Mouse (Mus musculus): Measurements from ENCODE around the gene 6430571L13Rik. TPM values are rescaled to one million over a fixed set of nuclear protein-coding genes. Genes with fewer than 3 reads are reported as not detected.
A peak's percentile ranks its signal among the peaks of the same experiment; 100 is the strongest.

6430571L13Rik gene
- 0.74 and 1.2 TPM in 2 replicates for polyA plus RNA-seq (2016; fragmentation: Nextera tagmentation; extraction: Ambion mirVana)

DNA sequence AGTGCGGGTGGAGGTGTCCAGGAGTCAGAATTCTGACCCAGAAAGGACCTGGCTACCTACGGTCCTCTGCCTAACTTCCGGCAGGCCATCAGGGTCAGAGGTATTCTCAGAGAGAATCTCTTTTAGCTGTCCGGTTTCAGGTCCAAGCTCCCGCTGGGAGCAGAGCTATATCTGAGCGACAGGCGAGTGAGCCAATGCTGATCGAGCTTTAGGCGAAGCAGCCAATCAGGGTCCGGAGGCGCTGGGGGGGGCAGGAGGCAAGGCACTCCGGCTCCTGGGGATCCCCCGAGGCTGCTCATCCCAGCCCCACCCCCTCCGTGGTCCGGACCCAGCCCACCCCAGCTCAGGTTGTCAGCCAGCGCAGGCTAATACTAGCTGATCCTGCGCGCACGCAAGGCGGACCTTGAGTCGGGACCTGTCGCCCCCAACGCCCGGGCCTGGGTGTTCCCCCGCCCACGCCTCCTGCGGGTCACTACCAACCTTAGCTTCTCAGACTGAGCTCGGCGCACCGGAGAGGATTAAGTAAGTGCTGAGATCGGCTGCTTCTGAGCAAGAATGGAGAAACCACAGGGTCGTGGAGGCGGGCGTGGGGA is at the start of gene 6430571L13Rik:
6430571L13Rik (plus strand) TSS at position 336 of the 593 bp plus-strand sequence.
- H3K27ac ChIP-seq, result peak within 1 kb of the TSS; percentile 82
- peaks cover 17% of the 10 kb centered on the region for H3K4me1 ChIP-seq
- no peaks in the 10 kb centered on the region for H3K9me3 ChIP-seq
- H3K4me3 ChIP-seq, result peak within 1 kb of the TSS; percentile 82
- H3K36me3 ChIP-seq, result no peaks in the 10 kb centered on the region
- WGBS, result under 1% methylated on average over 34 of the region's 34 CpGs
- peak; percentile 95 for DNase-seq (ENCODE audit: low spot score)
- H3K27me3 ChIP-seq (ENCODE audit: insufficient read depth, poor library complexity, severe bottlenecking), result peaks cover 34% of the 10 kb centered on the region

DNA sequence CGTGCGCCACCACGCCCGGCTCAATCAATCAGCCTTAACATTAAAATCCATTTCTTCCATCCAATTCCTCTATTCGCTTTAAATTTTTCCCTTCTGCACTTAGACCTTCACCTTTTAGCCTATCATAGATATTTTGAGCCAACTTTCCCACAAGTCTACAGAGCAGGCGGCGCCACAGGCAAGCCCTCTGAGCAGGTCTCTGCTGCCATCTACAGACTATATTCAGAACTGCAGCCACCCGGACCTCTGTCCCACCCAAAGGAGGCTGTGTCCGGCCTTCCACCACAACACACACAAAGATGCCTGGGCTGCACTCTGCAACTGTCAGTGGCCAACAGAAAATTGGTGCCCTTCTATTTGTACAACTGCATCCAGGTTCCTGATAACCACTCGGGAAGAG is 49.5 kb upstream of the 6430571L13Rik start:
- no peaks in the 10 kb centered on the region for H3K9me3 ChIP-seq
- peaks cover 28% of the 10 kb centered on the region for H3K27me3 ChIP-seq (ENCODE audit: insufficient read depth, poor library complexity, severe bottlenecking)
- H3K4me3 ChIP-seq, result no peak overlapping the region
- no peak overlapping the region for H3K27ac ChIP-seq
- 24% methylated on average over 10 of the region's 10 CpGs for WGBS
- DNase-seq (ENCODE audit: low spot score), result peak; percentile 89
- H3K4me1 ChIP-seq, result peaks cover 36% of the 10 kb centered on the region
- no peaks in the 10 kb centered on the region for H3K36me3 ChIP-seq

DNA sequence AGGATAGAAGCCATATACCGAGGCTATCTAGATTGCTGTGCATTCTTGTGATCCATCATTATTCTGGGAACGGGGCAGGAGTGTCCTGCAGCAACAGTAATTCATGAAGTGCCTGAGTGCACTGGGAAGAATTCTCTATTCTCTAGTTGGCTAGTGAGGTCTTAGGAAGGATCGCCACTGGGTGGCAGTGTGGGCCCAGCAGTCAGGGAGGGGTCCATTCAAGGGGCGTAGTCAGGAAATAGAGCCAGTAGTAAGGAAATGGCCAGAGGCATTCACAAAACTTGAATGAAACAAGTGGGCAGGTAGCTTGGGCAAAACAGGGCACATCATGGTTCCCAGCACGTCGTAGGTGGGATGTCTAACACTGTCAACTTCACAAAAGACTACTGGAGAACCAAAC is 46.2 kb upstream of the 6430571L13Rik start:
- WGBS, result 5% methylated on average over 6 of the region's 6 CpGs
- Histone ChIP-seq H3K27me3 (ENCODE audit: insufficient read depth, poor library complexity, severe bottlenecking) (peaks cover 15% of the 10 kb centered on the region), H3K9me3 (no peaks in the 10 kb centered on the region), H3K4me1 (peaks cover 47% of the 10 kb centered on the region), H3K4me3 (no peak overlapping the region), H3K36me3 (no peaks in the 10 kb centered on the region), H3K27ac (no peak overlapping the region)
- peak; percentile 89 for DNase-seq (ENCODE audit: low spot score)

DNA sequence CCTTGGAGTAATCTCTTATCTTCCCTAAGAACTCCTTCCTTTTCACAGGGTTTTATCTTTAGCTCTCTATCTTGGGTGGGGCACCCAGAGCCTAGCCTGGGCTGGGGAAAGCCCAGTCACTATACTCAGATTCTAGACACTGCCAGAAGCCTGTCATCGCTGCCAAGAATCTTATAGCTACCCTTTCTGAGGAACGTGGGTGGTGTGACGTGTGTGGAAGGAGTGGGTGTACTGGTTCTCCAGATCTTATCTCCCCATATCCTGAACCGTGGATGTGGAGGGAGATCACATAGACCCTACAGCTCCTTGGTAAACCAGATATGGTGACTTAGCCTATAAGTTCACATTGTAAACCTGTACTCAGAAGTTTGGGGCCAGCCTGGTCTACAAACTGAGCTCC is 44.8 kb upstream of the 6430571L13Rik start:
- H3K27me3 ChIP-seq (ENCODE audit: insufficient read depth, poor library complexity, severe bottlenecking), result peaks cover 15% of the 10 kb centered on the region
- 35% methylated on average over 4 of the region's 4 CpGs for WGBS
- H3K36me3 ChIP-seq, result peaks cover 4% of the 10 kb centered on the region
- DNase-seq (ENCODE audit: low spot score), result no peak
- peak overlapping the region; percentile 80 for H3K4me3 ChIP-seq
- no peaks in the 10 kb centered on the region for H3K9me3 ChIP-seq
- H3K4me1 ChIP-seq, result peaks cover 43% of the 10 kb centered on the region
- peak overlapping the region; percentile 90; the same call in 1 of the 2 replicates for H3K27ac ChIP-seq

DNA sequence AAGGTAGTCTGAATTCAATTTTAAA is 44.6 kb upstream of the 6430571L13Rik start, which contains the start of gene Cish:
Cish (plus strand) TSS at position 11 of the 25 bp plus-strand sequence.
- peaks cover 45% of the 10 kb centered on the region for H3K4me1 ChIP-seq
- peaks cover 15% of the 10 kb centered on the region for H3K27me3 ChIP-seq (ENCODE audit: insufficient read depth, poor library complexity, severe bottlenecking)
- no peak for DNase-seq (ENCODE audit: low spot score)
- peak within 1 kb of the TSS; percentile 80 for H3K4me3 ChIP-seq
- peak within 1 kb of the TSS; percentile 90 for H3K27ac ChIP-seq
- no peaks in the 10 kb centered on the region for H3K9me3 ChIP-seq
- H3K36me3 ChIP-seq, result peaks cover 6% of the 10 kb centered on the region

DNA sequence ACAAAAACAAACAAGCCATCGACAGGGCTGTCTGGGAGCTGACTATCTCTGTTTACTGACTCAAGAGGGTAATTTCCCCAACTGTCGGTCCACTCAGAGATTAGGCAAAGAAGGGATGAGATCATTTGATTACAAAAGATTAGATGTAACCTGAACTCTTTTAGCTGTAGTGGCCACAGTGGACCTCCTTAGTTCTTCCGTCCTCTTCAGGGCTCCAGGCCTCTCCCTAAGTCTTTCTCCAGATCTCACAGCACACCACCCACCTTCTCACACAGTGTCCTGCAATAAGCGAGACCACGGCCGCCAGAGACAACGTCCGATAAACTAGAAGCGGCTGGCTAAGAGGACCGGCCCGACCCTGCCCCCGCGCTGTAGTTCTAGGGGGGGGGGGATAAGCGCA is 44.4 kb upstream of the 6430571L13Rik start:
- H3K9me3 ChIP-seq, result no peaks in the 10 kb centered on the region
- H3K4me3 ChIP-seq, result peak overlapping the region; percentile 80
- H3K27me3 ChIP-seq (ENCODE audit: insufficient read depth, poor library complexity, severe bottlenecking), result peaks cover 15% of the 10 kb centered on the region
- DNase-seq (ENCODE audit: low spot score), result no peak
- peak overlapping the region; percentile 90 for H3K27ac ChIP-seq
- peaks cover 8% of the 10 kb centered on the region for H3K36me3 ChIP-seq
- 3% methylated on average over 14 of the region's 14 CpGs for WGBS
- H3K4me1 ChIP-seq, result peaks cover 47% of the 10 kb centered on the region

DNA sequence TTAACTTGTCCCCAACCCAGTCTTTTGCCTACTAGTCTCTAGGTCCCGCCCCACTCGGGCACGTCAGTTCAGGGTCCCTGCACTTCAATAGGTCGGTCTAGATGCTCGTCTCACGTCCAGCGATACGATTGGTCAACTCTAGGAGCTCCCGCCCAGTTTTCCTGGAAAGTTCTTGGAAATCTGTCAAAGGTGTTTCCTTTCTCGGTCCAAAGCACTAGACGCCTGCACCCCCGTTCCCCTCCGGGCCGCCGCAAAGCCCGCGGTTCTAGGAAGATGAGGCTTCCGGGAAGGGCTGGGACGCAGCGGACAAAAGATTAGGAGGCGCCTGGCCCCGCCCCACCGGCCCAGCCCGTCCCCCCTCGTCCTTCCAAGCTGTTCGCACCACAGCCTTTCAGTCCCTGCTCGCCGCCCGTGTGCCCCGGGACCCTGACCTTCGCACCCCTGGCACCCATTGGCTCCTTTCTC is 43.9 kb upstream of the 6430571L13Rik start:
- peak overlapping the region; percentile 80 for H3K4me3 ChIP-seq
- H3K27me3 ChIP-seq (ENCODE audit: insufficient read depth, poor library complexity, severe bottlenecking), result peaks cover 15% of the 10 kb centered on the region
- no peaks in the 10 kb centered on the region for H3K9me3 ChIP-seq
- peak overlapping the region; percentile 90 for H3K27ac ChIP-seq
- DNase-seq (ENCODE audit: low spot score), result peak; percentile 97
- under 1% methylated on average over 31 of the region's 31 CpGs for WGBS
- H3K36me3 ChIP-seq, result peaks cover 13% of the 10 kb centered on the region
- H3K4me1 ChIP-seq, result peaks cover 52% of the 10 kb centered on the region

DNA sequence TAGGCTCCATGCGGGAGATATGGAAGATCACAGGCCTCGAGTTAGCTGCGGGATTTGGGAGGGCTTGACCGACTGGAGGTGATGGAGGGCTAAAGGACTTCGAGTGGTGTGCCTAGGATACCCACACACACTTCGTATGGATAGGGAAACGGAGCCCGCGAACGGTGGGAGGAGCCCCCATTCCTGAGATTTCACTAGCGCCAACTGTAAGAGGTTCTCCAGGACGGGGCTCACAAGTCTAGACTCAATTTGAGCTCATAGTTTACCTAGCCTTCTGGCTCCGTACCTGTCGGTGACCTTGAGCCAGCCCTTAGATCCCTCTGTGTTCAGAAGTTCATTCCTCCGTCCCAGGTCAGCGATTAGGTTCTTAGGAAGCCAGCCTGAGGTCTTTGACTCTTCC is 43.3 kb upstream of the 6430571L13Rik start:
- peaks cover 18% of the 10 kb centered on the region for H3K36me3 ChIP-seq
- H3K9me3 ChIP-seq, result no peaks in the 10 kb centered on the region
- WGBS, result 8% methylated on average over 16 of the region's 16 CpGs
- peaks cover 56% of the 10 kb centered on the region for H3K4me1 ChIP-seq
- peak overlapping the region; percentile 80 for H3K4me3 ChIP-seq
- peak overlapping the region; percentile 90 for H3K27ac ChIP-seq
- no peak for DNase-seq (ENCODE audit: low spot score)
- H3K27me3 ChIP-seq (ENCODE audit: insufficient read depth, poor library complexity, severe bottlenecking), result peaks cover 15% of the 10 kb centered on the region

DNA sequence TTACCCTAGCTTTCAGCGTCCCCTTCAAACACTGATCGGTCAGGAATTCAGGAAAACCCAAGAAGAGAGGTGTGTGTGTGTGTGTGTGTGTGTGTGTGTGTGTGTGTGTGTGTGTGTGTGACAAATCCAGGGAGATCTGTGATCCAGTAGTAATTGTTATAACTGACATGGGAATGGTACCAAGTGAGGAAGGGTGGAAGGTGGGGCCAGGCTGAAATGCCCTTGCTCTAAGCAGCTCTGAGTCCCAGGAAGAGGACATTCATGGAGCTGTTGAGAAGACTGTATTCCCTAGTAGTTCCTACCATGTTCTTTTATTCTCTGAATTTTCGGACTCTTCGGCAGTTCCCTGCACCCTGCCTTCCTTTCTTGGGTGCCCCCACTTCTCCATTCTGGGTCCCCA is 42.7 kb upstream of the 6430571L13Rik start:
- 75% methylated on average over 4 of the region's 4 CpGs for WGBS
- H3K36me3 ChIP-seq, result peaks cover 20% of the 10 kb centered on the region
- peaks cover 11% of the 10 kb centered on the region for H3K27me3 ChIP-seq (ENCODE audit: insufficient read depth, poor library complexity, severe bottlenecking)
- H3K4me1 ChIP-seq, result peaks cover 59% of the 10 kb centered on the region
- H3K27ac ChIP-seq, result peak overlapping the region; percentile 90
- DNase-seq (ENCODE audit: low spot score), result no peak
- H3K4me3 ChIP-seq, result peak overlapping the region; percentile 80
- no peaks in the 10 kb centered on the region for H3K9me3 ChIP-seq

DNA sequence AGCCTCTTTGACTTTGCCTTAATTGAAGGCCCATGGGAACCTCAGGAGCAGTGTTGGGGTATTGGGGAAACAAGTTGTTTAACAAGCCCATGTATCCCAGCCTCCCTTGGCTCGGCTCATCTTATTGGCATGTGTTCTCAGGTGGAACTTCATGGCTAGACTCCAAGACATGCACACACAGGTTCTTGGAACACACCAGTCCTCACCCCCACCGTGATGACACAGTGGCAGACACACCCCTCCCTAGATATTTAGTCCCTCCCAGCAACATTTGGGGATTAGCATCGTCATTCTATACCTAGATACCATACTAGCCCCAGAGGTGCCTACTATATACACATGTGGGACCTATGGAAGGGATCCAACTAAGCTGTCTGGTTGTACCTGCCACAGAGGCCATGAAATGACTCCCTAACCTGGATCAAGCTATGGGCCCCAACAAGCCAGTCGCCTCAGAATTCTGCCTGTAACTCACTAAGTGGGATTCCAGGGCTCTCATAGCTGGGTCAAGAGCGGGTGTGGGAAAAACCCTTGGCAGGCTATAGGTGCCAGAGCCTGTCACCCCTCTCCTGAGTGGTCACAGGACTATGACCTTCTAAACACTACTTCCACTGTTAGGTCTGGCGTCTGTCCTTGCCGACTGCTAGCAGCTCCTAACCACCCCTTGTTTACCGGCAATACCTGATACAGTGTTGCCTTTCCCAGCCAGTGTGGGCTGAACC is 42.2 kb upstream of the 6430571L13Rik start:
- Histone ChIP-seq H3K9me3 (no peaks in the 10 kb centered on the region), H3K27me3 (ENCODE audit: insufficient read depth, poor library complexity, severe bottlenecking) (peaks cover 5% of the 10 kb centered on the region; the same call in 1 of the 2 replicates), H3K27ac (peak overlapping the region; percentile 90; the same call in 1 of the 2 replicates), H3K4me3 (peak overlapping the region; percentile 80), H3K4me1 (peaks cover 61% of the 10 kb centered on the region), H3K36me3 (peaks cover 20% of the 10 kb centered on the region)
- whole genome bisulfite sequencing, result 63% methylated on average over 8 of the region's 8 CpGs
- DNase-seq (ENCODE audit: low spot score), result no peak

DNA sequence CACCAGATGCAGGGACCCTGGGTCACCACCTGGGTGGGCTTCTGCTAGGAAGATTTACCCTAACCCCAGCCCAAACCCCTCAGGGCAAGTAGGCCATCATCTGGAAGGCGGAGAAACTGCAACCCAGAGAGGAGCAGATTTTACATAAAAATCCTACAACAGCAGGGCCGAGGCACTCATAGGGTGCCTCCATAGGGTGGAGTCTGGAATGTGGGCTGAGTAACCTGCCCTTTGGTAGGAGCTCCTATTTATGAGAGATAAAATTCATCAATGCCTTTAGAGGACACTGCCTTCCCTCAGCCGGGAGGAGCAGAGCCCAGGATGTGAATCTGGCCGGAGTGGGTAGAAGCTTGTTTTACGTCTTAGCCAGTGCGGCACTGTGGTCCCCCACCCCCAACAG is 41.5 kb upstream of the 6430571L13Rik start:
- DNase-seq (ENCODE audit: low spot score), result no peak
- H3K36me3 ChIP-seq, result peaks cover 20% of the 10 kb centered on the region
- 0 out of 2 replicates have a peak overlapping the region, but pooled peaks have one; percentile 9 for H3K27ac ChIP-seq
- H3K4me1 ChIP-seq, result peaks cover 65% of the 10 kb centered on the region
- 0 out of 2 replicates have a peak, but pooled peaks cover 4% of the 10 kb centered on the region for H3K27me3 ChIP-seq (ENCODE audit: insufficient read depth, poor library complexity, severe bottlenecking)
- H3K4me3 ChIP-seq, result peak overlapping the region; percentile 80; the same call in 1 of the 2 replicates
- H3K9me3 ChIP-seq, result no peaks in the 10 kb centered on the region
- 77% methylated on average over 6 of the region's 6 CpGs for WGBS

DNA sequence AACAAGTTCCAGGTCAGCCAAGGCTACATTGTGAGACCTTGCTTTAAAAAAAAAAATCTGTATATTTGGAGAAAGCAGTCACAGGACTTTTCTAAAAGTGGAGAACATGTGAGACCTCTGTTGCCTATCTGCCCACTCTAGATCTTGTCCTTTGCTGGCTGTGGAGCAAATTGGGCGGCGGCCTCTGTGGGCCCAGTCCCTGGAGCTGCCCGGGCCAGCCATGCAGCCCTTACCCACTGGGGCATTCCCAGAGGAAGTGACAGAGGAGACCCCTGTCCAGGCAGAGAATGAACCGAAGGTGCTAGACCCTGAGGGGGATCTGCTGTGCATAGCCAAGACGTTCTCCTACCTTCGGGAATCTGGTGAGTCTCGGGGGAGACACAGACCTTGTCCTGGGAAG is 40.6 kb upstream of the 6430571L13Rik start:
- no peak overlapping the region for H3K4me3 ChIP-seq
- H3K4me1 ChIP-seq, result peaks cover 65% of the 10 kb centered on the region
- H3K27me3 ChIP-seq (ENCODE audit: insufficient read depth, poor library complexity, severe bottlenecking), result 0 out of 2 replicates have a peak, but pooled peaks cover 4% of the 10 kb centered on the region
- H3K27ac ChIP-seq, result no peak overlapping the region
- 84% methylated on average over 7 of the region's 7 CpGs for WGBS
- peaks cover 20% of the 10 kb centered on the region for H3K36me3 ChIP-seq
- no peak for DNase-seq (ENCODE audit: low spot score)
- no peaks in the 10 kb centered on the region for H3K9me3 ChIP-seq

DNA sequence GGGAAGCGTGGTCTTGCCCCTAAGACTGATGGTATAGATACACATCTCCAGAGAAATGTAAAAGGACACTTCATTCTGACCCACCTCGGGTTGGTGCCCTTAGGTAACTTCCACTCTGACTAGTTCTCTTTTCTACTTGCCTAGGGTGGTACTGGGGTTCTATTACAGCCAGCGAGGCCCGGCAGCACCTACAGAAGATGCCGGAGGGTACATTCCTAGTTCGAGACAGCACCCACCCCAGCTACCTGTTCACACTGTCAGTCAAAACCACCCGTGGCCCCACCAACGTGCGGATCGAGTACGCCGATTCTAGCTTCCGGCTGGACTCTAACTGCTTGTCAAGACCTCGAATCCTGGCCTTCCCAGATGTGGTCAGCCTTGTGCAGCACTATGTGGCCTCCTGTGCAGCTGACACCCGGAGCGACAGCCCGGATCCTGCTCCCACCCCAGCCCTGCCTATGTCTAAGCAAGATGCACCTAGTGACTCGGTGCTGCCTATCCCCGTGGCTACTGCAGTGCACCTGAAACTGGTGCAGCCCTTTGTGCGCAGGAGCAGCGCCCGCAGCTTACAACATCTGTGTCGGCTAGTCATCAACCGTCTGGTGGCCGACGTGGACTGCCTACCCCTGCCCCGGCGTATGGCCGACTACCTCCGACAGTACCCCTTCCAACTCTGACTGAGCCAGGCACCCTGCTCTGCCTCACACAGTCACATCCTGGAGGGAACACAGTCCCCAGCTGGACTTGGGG is 40.0 kb upstream of the 6430571L13Rik start:
- peaks cover 20% of the 10 kb centered on the region for H3K36me3 ChIP-seq
- no peaks in the 10 kb centered on the region for H3K9me3 ChIP-seq
- H3K4me3 ChIP-seq, result no peak overlapping the region
- DNase-seq (ENCODE audit: low spot score), result no peak
- WGBS, result 90% methylated on average over 30 of the region's 30 CpGs
- H3K27me3 ChIP-seq (ENCODE audit: insufficient read depth, poor library complexity, severe bottlenecking), result 0 out of 2 replicates have a peak, but pooled peaks cover 2% of the 10 kb centered on the region
- no peak overlapping the region for H3K27ac ChIP-seq
- peaks cover 68% of the 10 kb centered on the region for H3K4me1 ChIP-seq

Data from heart, embryonic 10.5 days (tissue).